Mouse (Mus musculus) brain, embryonic 14.5 days (tissue): ENCODE results near the gene Styx.

ENCODE experiments used
- CTCF ChIP-seq: fragments of 200-500 bp; IDR thresholded peaks from 2 replicates; pipeline ENCODE4 v1.5.1; 2012; ENCODE audit warnings: inconsistent platforms, mild to moderate bottlenecking, moderate library complexity, borderline replicate concordance; ENCODE audit not compliant: insufficient read depth, insufficient read length; ENCODE audit errors: extremely low read depth
- POLR2A ChIP-seq: fragments of 200-500 bp; IDR thresholded peaks from 2 replicates; pipeline ENCODE4 v1.6.1; 2012; ENCODE audit warnings: mild to moderate bottlenecking, inconsistent platforms, borderline replicate concordance; ENCODE audit not compliant: poor library complexity, insufficient read depth, insufficient read length, severe bottlenecking; ENCODE audit errors: extremely low read depth

- no peak for TF ChIP-seq CTCF
- no peak for TF ChIP-seq POLR2A
Observed at GRCm38 (mm10) chr14:45439387-45439786, 88.5 kb downstream of the Styx start.
